Mouse (Mus musculus) kidney, adult 2 months (tissue): ENCODE measurements around the gene Hist1h2ad.
"Not testable (repeated sequence)": the region's sequence is repeated elsewhere in the genome, so short reads cannot be mapped to it uniquely, and the experiment has no call there.

ENCODE experiments used
- CTCF ChIP-seq: fragments of 200-500 bp; conservative IDR thresholded peaks from 2 replicates; pipeline ENCODE4 v1.5.1; 2011; ENCODE audit warnings: low read depth, mild to moderate bottlenecking, control low read depth, low read length, moderate library complexity, mixed read lengths; ENCODE audit not compliant: insufficient read depth, insufficient read length
- POLR2A ChIP-seq: fragments of 200-500 bp; IDR thresholded peaks from one replicate; pipeline ENCODE4 v1.6.1; 2011; ENCODE audit warnings: low read depth, low read length, control low read depth

GRCm38 (mm10) chr13:23591886-23592285 lies 17.7 kb downstream of the Hist1h2ad start:
- TF ChIP-seq CTCF, POLR2A: not testable (repeated sequence)
